Mouse (Mus musculus) erythroblast, embryonic 14.5 days (primary cell): ENCODE results near the gene Ccp110.

Experiments used
- GATA1 ChIP-seq: IDR thresholded peaks from 2 replicates; pipeline ENCODE4 v1.6.1; 2012; ENCODE audit warnings: low read length, inconsistent platforms, mixed read lengths
- TAL1 ChIP-seq: IDR thresholded peaks from 3 replicates; pipeline ENCODE4 v1.6.1; 2012; ENCODE audit warnings: low read length, inconsistent platforms, mixed read lengths

DNA sequence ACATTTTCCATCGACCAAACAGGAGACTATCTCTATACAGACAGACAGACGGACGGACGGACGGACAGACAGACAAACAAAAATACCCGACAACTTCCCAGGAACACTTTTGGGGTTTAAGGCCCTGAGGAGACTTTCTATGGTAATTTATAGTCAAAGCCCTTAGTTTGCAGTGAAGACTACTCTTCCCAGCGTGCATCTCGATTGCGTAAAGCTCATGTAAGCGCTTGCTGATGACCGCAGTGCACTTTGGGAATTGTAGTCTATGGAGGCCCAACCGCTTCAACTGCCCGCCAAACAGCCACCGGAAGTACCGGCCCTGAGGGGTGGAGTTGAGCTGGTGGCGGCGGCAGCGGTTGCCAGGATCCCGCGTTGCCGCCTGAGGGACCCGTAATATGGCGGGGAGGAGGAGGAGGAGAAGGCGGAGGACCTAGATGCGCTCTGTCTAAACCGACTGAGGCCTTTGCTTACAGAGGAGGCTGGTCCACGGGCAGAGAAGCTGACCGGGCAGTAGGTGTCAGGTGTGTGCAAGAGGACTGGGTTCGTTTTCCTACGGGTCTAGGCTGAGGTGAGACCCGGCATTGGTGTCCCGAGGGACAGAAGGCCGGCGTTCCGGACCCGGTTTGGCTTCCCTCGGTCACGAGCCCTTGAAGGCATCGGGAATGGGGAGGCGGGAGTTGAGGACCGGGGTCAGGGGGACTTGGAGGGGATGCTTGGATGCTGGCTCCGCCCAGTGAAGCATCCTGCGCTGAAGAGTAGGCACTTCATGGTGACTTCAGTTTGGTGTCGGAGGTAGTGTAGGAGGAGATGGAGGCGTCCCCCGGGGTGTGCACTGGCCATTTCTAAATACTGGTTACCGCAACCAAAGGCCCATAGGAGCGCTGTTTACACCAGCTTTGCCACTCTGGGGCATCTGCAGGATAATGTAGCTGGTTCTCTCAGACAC is at the start of gene Ccp110:
- no peak for TF ChIP-seq GATA1
- TF ChIP-seq TAL1, result no peak
